Mouse (Mus musculus) CH12.LX (cell line): Measurements from ENCODE around the gene Tubb5.

Experiments used
- CHD1 ChIP-seq: IDR thresholded peaks from 2 replicates; pipeline ENCODE4 v1.6.1; 2012; ENCODE audit warnings: low read depth, low read length, improper control_type of control experiment, inconsistent platforms
- CTCF ChIP-seq, 2 experiments: IDR thresholded peaks in 1 of 2; conservative IDR thresholded peaks in 1 of 2; 2 replicates each; pipeline ENCODE4 v1.5.1; 2011 to 2012; ENCODE audit warnings: low read depth in 2 of 2, low read length in 2 of 2, improper control_type of control experiment in 1 of 2, inconsistent platforms in 1 of 2, mild to moderate bottlenecking in 1 of 2, moderate library complexity in 1 of 2

DNA sequence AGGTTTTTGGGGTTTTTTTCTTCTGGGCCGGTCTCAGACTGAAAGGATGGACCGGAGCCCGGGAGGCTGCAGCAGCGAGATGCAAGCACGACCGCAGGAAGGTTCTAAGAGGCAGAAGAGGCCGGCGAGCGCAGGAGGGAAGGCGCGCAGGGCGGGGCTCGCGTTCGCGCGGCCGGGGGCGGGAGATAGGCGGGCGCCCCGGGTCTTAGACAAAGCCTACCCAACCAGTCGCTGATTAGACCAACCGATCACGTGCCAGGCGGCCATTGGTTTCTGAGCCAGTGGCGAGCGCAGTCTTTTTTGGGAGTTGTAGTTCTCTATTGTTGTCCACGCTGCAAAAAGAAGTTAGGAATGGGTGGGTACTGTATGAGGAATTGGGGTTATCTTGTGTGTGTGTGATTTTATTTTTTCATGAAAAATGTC, at the start of gene Tubb5:
- TF ChIP-seq CHD1, result no peak
- no peak for TF ChIP-seq CTCF (conservative IDR thresholded peaks at IDR 0.05 in 1 of 2, IDR thresholded peaks at IDR 0.05 in 1 of 2; ENCODE audit: low read depth in 2 of 2, low read length in 2 of 2)
